Mouse (Mus musculus) bone marrow, adult 2 months (tissue): ENCODE measurements around the gene Smtnl2.

Source experiments
- CTCF ChIP-seq: fragments of 200-500 bp; IDR thresholded peaks from 2 replicates; pipeline ENCODE4 v1.5.1; 2011; ENCODE audit warnings: low read length, control low read depth; ENCODE audit not compliant: control insufficient read depth, insufficient read depth
- POLR2A ChIP-seq: fragments of 200-500 bp; IDR thresholded peaks from 2 replicates; pipeline ENCODE4 v1.6.1; 2011; ENCODE audit warnings: low read depth, mild to moderate bottlenecking, control low read depth, low read length, borderline replicate concordance; ENCODE audit not compliant: control insufficient read depth

- TF ChIP-seq CTCF (no peak), POLR2A (no peak)
Observed at GRCm38 (mm10) chr11:72379351-72379750, 32.2 kb downstream of the Smtnl2 start.
